Mouse (Mus musculus) olfactory bulb, adult 2 months (tissue): ENCODE data around the gene Wdr72.

Experiments used
- CTCF ChIP-seq: fragments of 200-500 bp; IDR thresholded peaks from 2 replicates; pipeline ENCODE4 v1.5.1; 2012; ENCODE audit warnings: low read depth, mild to moderate bottlenecking, low read length, moderate library complexity; ENCODE audit not compliant: insufficient read depth
- POLR2A ChIP-seq: fragments of 200-500 bp; IDR thresholded peaks from 2 replicates; pipeline ENCODE4 v1.6.1; 2012; ENCODE audit warnings: mild to moderate bottlenecking, low read depth, low read length, moderate library complexity; ENCODE audit not compliant: insufficient read depth

- no peak for TF ChIP-seq CTCF
- no peak for TF ChIP-seq POLR2A
Measured at GRCm38 (mm10) chr9:74169904-74170303, 59.7 kb downstream of the Wdr72 start.
